Mouse (Mus musculus) midbrain, embryonic 15.5 days (tissue): ENCODE data around the gene Olfr1000. TPM values are rescaled to one million over a fixed set of nuclear protein-coding genes. Genes with fewer than 3 reads are reported as not detected.
A peak's percentile ranks its signal among the peaks of the same experiment; 100 is the strongest.
"Not testable (repeated sequence)": the region's sequence is repeated elsewhere in the genome, so short reads cannot be mapped to it uniquely, and the experiment has no call there.

Experiments used
- ATAC-seq: fragments of 200-750 bp; cut with Nextera tagmentation; replicated peaks from 2 replicates; pipeline ENCODE4 v1.8.0; 2017; ENCODE audit warnings: moderate TSS enrichment
- H3K27ac ChIP-seq: fragments of 300-500 bp; sonication (generic); 2 replicates; pipeline ENCODE4 v1.5.1; 2015; ENCODE audit warnings: mild to moderate bottlenecking, inconsistent platforms
- H3K27me3 ChIP-seq: fragments of 300-500 bp; sonication (generic); replicated peaks from 2 replicates; pipeline ENCODE4 v1.6.1; 2015; ENCODE audit warnings: inconsistent platforms
- H3K36me3 ChIP-seq: fragments of 300-500 bp; sonication (generic); replicated peaks from 2 replicates; pipeline ENCODE4 v1.6.1; 2015; ENCODE audit warnings: inconsistent platforms
- H3K4me1 ChIP-seq: fragments of 300-500 bp; sonication (generic); 2 replicates; pipeline ENCODE4 v1.6.1; 2015; ENCODE audit warnings: inconsistent platforms
- H3K4me2 ChIP-seq: fragments of 300-500 bp; sonication (generic); 2 replicates; pipeline ENCODE4 v1.6.1; 2015; ENCODE audit warnings: inconsistent platforms, mild to moderate bottlenecking, moderate library complexity
- H3K4me3 ChIP-seq: fragments of 300-500 bp; sonication (generic); 2 replicates; pipeline ENCODE4 v1.5.1; 2015; ENCODE audit warnings: mild to moderate bottlenecking, inconsistent platforms
- H3K9ac ChIP-seq: fragments of 300-500 bp; sonication (generic); 2 replicates; pipeline ENCODE4 v1.6.1; 2015; ENCODE audit warnings: mild to moderate bottlenecking, inconsistent platforms
- H3K9me3 ChIP-seq: fragments of 300-500 bp; sonication (generic); 2 replicates; pipeline ENCODE4 v1.6.1; 2016; ENCODE audit warnings: inconsistent platforms
- WGBS: fragments of 180-500 bp; shearing (Covaris S2); methylation state at CpG from one replicate; pipeline ENCODE4 v1.1.7; 2015; ENCODE audit warnings: mixed read lengths; 5-methylcytosine and 5-hydroxymethylcytosine counted together
- polyA plus RNA-seq: library from polyadenylated mRNA; unstranded; fragments of >200 nt; fragmentation: Nextera tagmentation; extraction: Ambion mirVana; gene quantifications from 2 replicates; pipeline ENCODE4 v1.2.1, GENCODE M21; 2015

The Olfr1000 gene
- not detected in 2 replicates for polyA plus RNA-seq

- Histone ChIP-seq H3K36me3 (no peaks in the 10 kb centered on the region), H3K4me1 (no peaks in the 10 kb centered on the region), H3K27me3 (no peaks in the 10 kb centered on the region), H3K4me3 (no peak within 1 kb of the TSS), H3K9me3 (no peaks in the 10 kb centered on the region), H3K4me2 (no peak within 1 kb of the TSS), H3K27ac (no peak within 1 kb of the TSS), H3K9ac (no peak within 1 kb of the TSS)
- 83% methylated on average over 1 of the region's 1 CpGs for WGBS
- ATAC-seq = no peak
Observed at GRCm38 (mm10) chr2:85611803-85612202, at the start of gene Olfr1000. Olfr1000 (minus strand) TSS chr2:85611903.

DNA sequence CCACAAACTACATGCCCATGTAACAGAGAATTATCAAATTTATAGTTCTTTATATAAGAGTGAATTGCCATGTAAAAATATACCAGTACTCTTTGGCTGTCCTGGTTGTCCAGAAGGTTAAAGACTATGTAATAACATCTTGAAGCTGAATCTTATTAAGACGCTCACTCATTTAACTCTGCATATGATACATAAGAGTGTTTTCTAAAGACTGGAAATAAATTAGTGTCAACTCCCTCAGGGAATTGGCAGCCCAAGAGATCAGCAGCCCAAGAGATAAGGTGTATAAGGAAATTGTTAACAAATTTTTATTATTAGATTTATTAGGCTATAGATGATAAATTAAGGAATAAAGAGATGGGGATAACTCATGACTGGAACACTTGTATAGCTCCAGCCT is 38.9 kb upstream of the Olfr1000 start, which contains the start of gene Olfr1002:
TSS of gene Olfr1002 (minus strand) at position 101 of the 400 bp plus-strand sequence.
- Histone ChIP-seq H3K4me1 (no peaks in the 10 kb centered on the region), H3K4me2 (no peak within 1 kb of the TSS), H3K9me3 (no peaks in the 10 kb centered on the region), H3K27ac (no peak within 1 kb of the TSS), H3K36me3 (no peaks in the 10 kb centered on the region), H3K27me3 (no peaks in the 10 kb centered on the region), H3K4me3 (no peak within 1 kb of the TSS), H3K9ac (no peak within 1 kb of the TSS)
- WGBS = 91% methylated on average over 1 of the region's 1 CpGs
- ATAC-seq = no peak

GRCm38 (mm10) chr2:85588648-85589047 is 23.1 kb downstream of the Olfr1000 start, which contains the start of gene Olfr998:
Olfr998 (plus strand) TSS chr2:85588948.
- not testable (repeated sequence) for H3K4me3 ChIP-seq, H3K27me3 ChIP-seq, H3K36me3 ChIP-seq, H3K4me2 ChIP-seq, H3K9ac ChIP-seq, H3K27ac ChIP-seq, ATAC-seq, H3K9me3 ChIP-seq, H3K4me1 ChIP-seq
- 83% methylated on average over 2 of the region's 2 CpGs for WGBS

DNA sequence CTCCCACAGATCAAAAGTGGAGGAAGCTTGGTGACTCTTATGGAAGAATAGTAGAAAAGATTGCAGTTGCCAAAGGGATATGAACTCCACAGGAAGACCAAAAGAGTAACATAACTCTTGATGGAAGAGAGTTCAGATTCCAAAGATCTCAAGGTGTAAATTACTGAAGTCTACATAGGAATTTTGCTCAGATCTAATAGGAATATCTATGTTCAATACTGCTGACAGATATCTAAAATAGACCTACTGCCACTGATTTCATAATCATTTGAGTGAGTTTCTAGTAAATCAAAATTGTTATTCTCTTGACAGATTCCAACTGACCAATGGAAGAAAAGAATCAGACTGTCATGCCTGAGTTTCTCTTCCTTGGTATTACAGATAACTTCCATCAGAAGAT is 32.8 kb downstream of the Olfr1000 start, which contains the start of gene Olfr996:
TSS of gene Olfr996 (plus strand) at position 301 of the 400 bp plus-strand sequence.
- no peak for ATAC-seq
- no peak within 1 kb of the TSS for H3K4me3 ChIP-seq
- H3K27ac ChIP-seq = no peak within 1 kb of the TSS
- no peaks in the 10 kb centered on the region for H3K4me1 ChIP-seq
- H3K9ac ChIP-seq = no peak within 1 kb of the TSS
- H3K9me3 ChIP-seq = no peaks in the 10 kb centered on the region
- H3K4me2 ChIP-seq = no peak within 1 kb of the TSS
- H3K36me3 ChIP-seq = no peaks in the 10 kb centered on the region
- no peaks in the 10 kb centered on the region for H3K27me3 ChIP-seq

DNA sequence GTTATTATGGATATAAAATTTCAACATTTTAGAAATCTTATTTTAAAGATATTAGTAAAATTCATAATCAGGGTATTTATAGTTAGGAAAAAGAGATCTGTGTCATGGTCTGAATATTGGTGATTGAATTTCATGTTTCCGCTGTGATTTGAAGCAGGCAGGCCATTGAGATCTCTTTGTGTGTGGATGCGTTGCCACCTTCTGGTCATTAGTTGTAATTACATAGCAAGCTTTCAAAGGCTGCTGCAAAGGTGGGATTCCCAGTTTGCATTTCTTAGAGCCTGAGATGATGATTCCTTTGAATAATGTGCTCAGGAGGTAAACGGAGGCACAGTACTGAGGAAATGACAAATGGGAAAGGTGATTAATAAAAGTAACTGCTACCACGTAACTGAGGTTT is 50.5 kb downstream of the Olfr1000 start:
- Histone ChIP-seq H3K4me2 (no peak overlapping the region), H3K9ac (no peak overlapping the region), H3K9me3 (no peaks in the 10 kb centered on the region), H3K36me3 (no peaks in the 10 kb centered on the region), H3K4me1 (no peaks in the 10 kb centered on the region), H3K4me3 (no peak overlapping the region), H3K27me3 (no peaks in the 10 kb centered on the region), H3K27ac (no peak overlapping the region)
- ATAC-seq = peak; percentile 86
- WGBS = 20% methylated on average over 4 of the region's 4 CpGs

- no peaks in the 10 kb centered on the region for H3K36me3 ChIP-seq
- no peak for ATAC-seq
- WGBS = 73% methylated on average over 4 of the region's 4 CpGs
Observed at GRCm38 (mm10) chr2:85560226-85560625, 51.5 kb downstream of the Olfr1000 start.

More at GRCm38 (mm10) chr2:85560226-85560625, 51.5 kb downstream of the Olfr1000 start:
- Histone ChIP-seq H3K4me1 (no peaks in the 10 kb centered on the region), H3K9ac (no peak overlapping the region), H3K4me3 (no peak overlapping the region), H3K9me3 (no peaks in the 10 kb centered on the region), H3K27ac (no peak overlapping the region), H3K27me3 (no peaks in the 10 kb centered on the region), H3K4me2 (no peak overlapping the region)

Other genes with a start within 250 kb of the Olfr1000 start
- not detected in 2 replicates for gene Olfr988, start 248.7 kb downstream of the Olfr1000 start, polyA plus RNA-seq
- gene Olfr992, start 202.4 kb downstream of the Olfr1000 start, polyA plus RNA-seq = not detected in 2 replicates
- gene Olfr993, start 197.0 kb downstream of the Olfr1000 start, polyA plus RNA-seq = not detected in 2 replicates
- gene Olfr994, start 175.5 kb downstream of the Olfr1000 start, polyA plus RNA-seq = not detected in 2 replicates
- not detected in 2 replicates for gene Olfr995, start 168.3 kb downstream of the Olfr1000 start, polyA plus RNA-seq
- gene 4833423E24Rik, start 92.9 kb downstream of the Olfr1000 start, polyA plus RNA-seq = 0.19 and 0.32 TPM in 2 replicates
- not detected in 2 replicates for gene Olfr996, start 32.7 kb downstream of the Olfr1000 start, polyA plus RNA-seq
- not detected in 2 replicates for gene Olfr998, start 23.0 kb downstream of the Olfr1000 start, polyA plus RNA-seq
- not detected in 2 replicates for gene Olfr1002, start 38.8 kb upstream of the Olfr1000 start, polyA plus RNA-seq
- gene Olfr154, start 52.6 kb upstream of the Olfr1000 start, polyA plus RNA-seq = not detected in 2 replicates
- not detected in 2 replicates for gene Olfr1006, start 66.9 kb upstream of the Olfr1000 start, polyA plus RNA-seq
- not detected in 2 replicates for gene Olfr1008, start 77.5 kb upstream of the Olfr1000 start, polyA plus RNA-seq
- gene Olfr1009, start 103.5 kb upstream of the Olfr1000 start, polyA plus RNA-seq = not detected in 2 replicates
- gene Olfr1012, start 150.9 kb upstream of the Olfr1000 start, polyA plus RNA-seq = not detected in 2 replicates
- gene Olfr1013, start 155.2 kb upstream of the Olfr1000 start, polyA plus RNA-seq = not detected in 2 replicates
- not detected in 2 replicates for gene Olfr1014, start 160.8 kb upstream of the Olfr1000 start, polyA plus RNA-seq
- not detected in 2 replicates for gene Olfr1015, start 170.1 kb upstream of the Olfr1000 start, polyA plus RNA-seq
- gene Olfr1016, start 190.6 kb upstream of the Olfr1000 start, polyA plus RNA-seq = not detected in 2 replicates
- gene Olfr1018, start 206.6 kb upstream of the Olfr1000 start, polyA plus RNA-seq = not detected in 2 replicates
- gene Olfr1019, start 233.6 kb upstream of the Olfr1000 start, polyA plus RNA-seq = not detected in 2 replicates
- not detected in 2 replicates for gene Olfr1020, start 235.1 kb upstream of the Olfr1000 start, polyA plus RNA-seq